Mouse (Mus musculus) embryonic facial prominence, embryonic 11.5 days (tissue): Measurements from ENCODE around the gene Wdfy4. TPM values are rescaled to one million over a fixed set of nuclear protein-coding genes. Genes with fewer than 3 reads are reported as not detected.

Experiments used
- ATAC-seq: fragments of 200-750 bp; cut with Nextera tagmentation; replicated peaks from 2 replicates; pipeline ENCODE4 v1.8.0; 2017; ENCODE audit warnings: low read depth; ENCODE audit not compliant: insufficient number of reproducible peaks, low FRiP score, low TSS enrichment
- DNase-seq: peaks from one replicate; pipeline ENCODE4 v3.0.0-alpha.2; 2015; ENCODE audit warnings: low spot score
- H3K27ac ChIP-seq: fragments of 300-500 bp; sonication (generic); replicated peaks from 2 replicates; pipeline ENCODE4 v1.5.1; 2014; ENCODE audit warnings: mild to moderate bottlenecking, low read depth, low read length, control low read depth
- H3K27me3 ChIP-seq: fragments of 300-500 bp; sonication (generic); 2 replicates; pipeline ENCODE4 v1.6.1; 2014; ENCODE audit warnings: mild to moderate bottlenecking, low read length, moderate library complexity, mixed read lengths; ENCODE audit not compliant: control insufficient read depth, insufficient read depth
- H3K36me3 ChIP-seq: fragments of 300-500 bp; sonication (generic); replicated peaks from 2 replicates; pipeline ENCODE4 v1.6.1; 2014; ENCODE audit warnings: low read depth, mild to moderate bottlenecking, low read length, moderate library complexity, mixed read lengths; ENCODE audit not compliant: control insufficient read depth, insufficient read depth
- H3K4me1 ChIP-seq: fragments of 300-500 bp; sonication (generic); 2 replicates; pipeline ENCODE4 v1.6.1; 2014; ENCODE audit warnings: low read length, mixed read lengths; ENCODE audit not compliant: control insufficient read depth, insufficient read depth
- H3K4me2 ChIP-seq: fragments of 300-500 bp; sonication (generic); 2 replicates; pipeline ENCODE4 v1.6.1; 2014; ENCODE audit warnings: low read depth, mild to moderate bottlenecking, control low read depth, low read length, moderate library complexity
- H3K4me3 ChIP-seq: fragments of 300-500 bp; sonication (generic); 2 replicates; pipeline ENCODE4 v1.5.1; 2014; ENCODE audit warnings: low read depth, low read length, control low read depth
- H3K9ac ChIP-seq: fragments of 300-500 bp; sonication (generic); replicated peaks from 2 replicates; pipeline ENCODE4 v1.6.1; 2014; ENCODE audit warnings: mild to moderate bottlenecking, control low read depth, low read length
- H3K9me3 ChIP-seq: fragments of 300-500 bp; sonication (generic); replicated peaks from 2 replicates; pipeline ENCODE4 v1.6.1; 2016; ENCODE audit warnings: mild to moderate bottlenecking, low read length, inconsistent platforms, mixed read lengths; ENCODE audit not compliant: control insufficient read depth
- WGBS: fragments of 180-500 bp; shearing (Covaris S2); extraction: QIAGEN DNeasy Blood & Tissue Kit; methylation state at CpG from one replicate; pipeline ENCODE4 v1.1.7; 2014; 5-methylcytosine and 5-hydroxymethylcytosine counted together
- polyA plus RNA-seq: library from polyadenylated mRNA; unstranded; fragments of >200 nt; fragmentation: Nextera tagmentation; extraction: Ambion mirVana; gene quantifications from 2 replicates; pipeline ENCODE4 v1.2.1, GENCODE M21; 2014

Wdfy4 gene
- polyA plus RNA-seq, 1 experiment from 2014 or later, result 0.08 TPM

GRCm38 (mm10) chr14:33072351-33072750 is 113.0 kb downstream of the Wdfy4 start:
- no peak overlapping the region for H3K27ac ChIP-seq
- no peak for ATAC-seq
- 84% methylated on average over 7 of the region's 7 CpGs for WGBS

GRCm38 (mm10) chr14:33067676-33068075 is 117.6 kb downstream of the Wdfy4 start:
- ATAC-seq (no peak), DNase-seq (no peak)
- WGBS, result 84% methylated on average over 9 of the region's 9 CpGs
- Histone ChIP-seq H3K4me2 (no peak overlapping the region), H3K36me3 (no peaks in the 10 kb centered on the region), H3K4me3 (no peak overlapping the region), H3K9me3 (no peaks in the 10 kb centered on the region), H3K27ac (no peak overlapping the region), H3K4me1 (no peaks in the 10 kb centered on the region), H3K27me3 (no peaks in the 10 kb centered on the region), H3K9ac (no peak overlapping the region)

More at GRCm38 (mm10) chr14:33072351-33072750, 113.0 kb downstream of the Wdfy4 start:
- H3K4me1 ChIP-seq, result no peaks in the 10 kb centered on the region
- H3K9me3 ChIP-seq, result no peaks in the 10 kb centered on the region
- H3K9ac ChIP-seq, result no peak overlapping the region
- no peak overlapping the region for H3K4me2 ChIP-seq
- H3K36me3 ChIP-seq, result no peaks in the 10 kb centered on the region
- no peaks in the 10 kb centered on the region for H3K27me3 ChIP-seq
- H3K4me3 ChIP-seq, result no peak overlapping the region
- DNase-seq, result no peak

DNA sequence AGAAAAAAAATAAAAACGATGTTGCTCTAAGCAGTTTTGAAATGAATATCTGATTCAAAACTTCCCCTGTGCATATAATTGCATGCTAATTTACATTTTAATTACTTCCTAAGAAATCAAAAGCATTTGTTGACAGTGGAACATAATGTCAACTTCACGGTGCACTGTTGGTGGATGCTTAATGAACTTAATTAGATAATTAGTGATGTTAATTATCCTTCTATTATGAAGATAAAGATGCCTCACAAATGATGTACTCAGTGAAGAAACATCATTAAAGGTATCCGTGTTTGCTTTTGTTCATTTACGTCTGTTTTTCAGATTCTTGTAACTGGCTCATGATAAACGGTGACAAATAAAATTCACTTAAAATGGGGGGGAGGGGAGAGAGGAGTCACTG is 122.3 kb downstream of the Wdfy4 start:
- no peak for ATAC-seq
- Histone ChIP-seq H3K9me3 (no peaks in the 10 kb centered on the region), H3K4me3 (no peak overlapping the region), H3K27me3 (no peaks in the 10 kb centered on the region), H3K36me3 (no peaks in the 10 kb centered on the region), H3K27ac (no peak overlapping the region), H3K4me2 (no peak overlapping the region), H3K9ac (no peak overlapping the region), H3K4me1 (no peaks in the 10 kb centered on the region)
- no peak for DNase-seq
- 64% methylated on average over 5 of the region's 5 CpGs for WGBS

DNA sequence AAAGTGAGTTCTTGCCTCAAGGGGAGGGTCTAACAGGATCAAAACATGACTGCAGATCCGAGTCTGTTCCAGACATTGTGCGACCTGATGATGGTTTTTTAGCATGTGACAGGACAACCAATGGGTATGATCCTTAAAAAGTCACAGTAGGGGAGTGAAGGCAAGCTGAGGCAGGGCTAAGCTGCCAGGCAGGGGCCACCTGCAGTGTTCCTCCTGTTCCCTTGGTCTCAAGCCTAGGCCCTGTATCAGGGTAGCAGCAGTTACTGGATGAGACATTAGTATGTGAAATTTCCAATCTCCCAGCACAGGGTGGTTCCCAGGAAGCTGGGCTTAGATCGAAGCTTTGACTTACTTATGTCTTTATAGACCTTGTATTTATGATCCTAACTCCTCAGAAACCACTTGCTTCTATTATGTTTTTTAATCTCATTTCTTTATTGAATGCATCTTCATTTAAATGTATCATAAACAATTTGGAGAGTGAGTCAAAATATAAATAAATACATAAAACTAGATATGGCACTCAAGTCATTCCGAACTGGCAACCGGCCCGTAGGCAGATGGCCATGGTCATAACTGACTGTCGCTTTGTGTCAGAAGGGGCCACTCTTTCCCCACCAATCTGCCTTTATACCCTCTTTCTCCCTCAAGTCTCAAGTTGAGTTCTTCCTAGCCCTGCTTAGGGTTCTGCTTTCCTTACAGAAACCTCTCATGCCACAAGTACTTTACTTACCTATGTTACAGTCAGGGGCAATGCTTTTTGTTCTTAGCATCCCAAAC is 126.2 kb downstream of the Wdfy4 start:
- no peaks in the 10 kb centered on the region for H3K27me3 ChIP-seq
- H3K4me1 ChIP-seq, result no peaks in the 10 kb centered on the region
- H3K36me3 ChIP-seq, result no peaks in the 10 kb centered on the region
- no peak overlapping the region for H3K9ac ChIP-seq
- no peak overlapping the region for H3K4me3 ChIP-seq
- no peaks in the 10 kb centered on the region for H3K9me3 ChIP-seq
- no peak overlapping the region for H3K27ac ChIP-seq
- DNase-seq, result no peak
- WGBS, result 91% methylated on average over 7 of the region's 7 CpGs
- no peak for ATAC-seq
- H3K4me2 ChIP-seq, result no peak overlapping the region

DNA sequence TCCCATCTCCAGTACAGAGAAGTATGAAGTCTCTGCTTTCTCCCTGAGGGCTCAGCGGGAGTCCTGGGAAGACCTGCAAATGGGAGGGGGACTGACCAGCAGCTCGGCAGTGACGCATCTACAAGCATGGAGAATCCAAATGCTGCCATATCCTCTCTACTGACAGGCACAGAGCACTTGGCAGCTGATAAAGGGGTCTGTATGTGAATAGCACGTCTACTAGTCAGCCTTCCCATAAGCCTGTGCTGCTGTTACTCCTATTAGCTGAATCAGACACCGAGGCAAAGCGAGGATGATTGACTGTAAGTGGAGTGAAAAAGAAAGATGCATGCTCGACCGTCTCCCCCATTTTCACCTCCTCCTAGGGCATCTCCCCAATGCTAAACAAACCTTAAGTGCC is 131.9 kb downstream of the Wdfy4 start:
- WGBS, result 60% methylated on average over 8 of the region's 8 CpGs
- no peaks in the 10 kb centered on the region for H3K9me3 ChIP-seq
- H3K27ac ChIP-seq, result no peak overlapping the region
- ATAC-seq, result no peak
- no peak overlapping the region for H3K4me2 ChIP-seq
- no peaks in the 10 kb centered on the region for H3K27me3 ChIP-seq
- no peak for DNase-seq
- H3K36me3 ChIP-seq, result no peaks in the 10 kb centered on the region
- H3K4me1 ChIP-seq, result no peaks in the 10 kb centered on the region
- no peak overlapping the region for H3K4me3 ChIP-seq
- H3K9ac ChIP-seq, result no peak overlapping the region

DNA sequence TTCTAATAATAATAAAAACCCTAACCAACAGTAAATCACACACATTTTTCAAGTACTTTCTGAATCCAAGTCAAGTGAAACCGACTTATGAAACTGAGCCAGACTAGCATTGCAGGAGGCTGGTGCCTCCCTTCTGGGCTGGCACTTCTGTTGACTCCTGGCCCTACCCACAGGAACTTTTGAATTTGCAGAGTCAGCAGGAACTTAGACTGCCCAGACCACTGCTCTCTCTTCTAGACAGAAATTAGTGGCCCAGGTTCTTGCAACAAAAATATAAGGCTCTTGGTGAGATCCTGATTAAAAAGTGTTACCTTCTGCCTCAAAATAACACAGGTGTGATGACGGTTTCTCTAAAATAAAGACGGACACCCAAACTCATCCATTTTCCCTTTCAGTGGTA is 140.1 kb downstream of the Wdfy4 start:
- WGBS, result 84% methylated on average over 3 of the region's 3 CpGs
- ATAC-seq (no peak), DNase-seq (no peak)
- Histone ChIP-seq H3K4me2 (no peak overlapping the region), H3K27ac (no peak overlapping the region), H3K36me3 (no peaks in the 10 kb centered on the region), H3K27me3 (no peaks in the 10 kb centered on the region), H3K4me3 (no peak overlapping the region), H3K9me3 (no peaks in the 10 kb centered on the region), H3K4me1 (no peaks in the 10 kb centered on the region), H3K9ac (no peak overlapping the region)

DNA sequence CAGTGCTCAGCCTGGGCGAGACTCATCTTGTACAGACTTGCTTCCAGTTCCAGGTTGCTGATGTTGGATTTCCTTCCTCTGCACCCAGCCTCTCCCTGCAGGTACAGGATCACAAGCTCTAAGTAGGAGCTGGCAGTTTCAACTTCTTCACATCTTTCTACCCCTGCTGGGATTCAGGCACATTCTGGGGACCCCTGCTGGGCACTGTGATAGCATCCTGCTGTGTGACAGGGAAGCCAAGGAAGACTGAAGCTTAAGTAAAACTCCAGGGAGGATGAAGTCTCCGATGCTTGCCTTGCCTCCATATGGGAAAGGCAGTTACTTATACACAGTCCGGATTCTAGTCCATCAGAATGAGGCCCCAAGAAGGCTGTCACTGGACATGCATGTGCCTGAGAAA is 148.5 kb downstream of the Wdfy4 start:
- no peaks in the 10 kb centered on the region for H3K9me3 ChIP-seq
- no peaks in the 10 kb centered on the region for H3K4me1 ChIP-seq
- no peak overlapping the region for H3K4me3 ChIP-seq
- no peak for ATAC-seq
- DNase-seq, result peak; percentile 14
- no peak overlapping the region for H3K4me2 ChIP-seq
- no peak overlapping the region for H3K27ac ChIP-seq
- WGBS, result 37% methylated on average over 3 of the region's 3 CpGs
- no peaks in the 10 kb centered on the region for H3K36me3 ChIP-seq
- H3K9ac ChIP-seq, result no peak overlapping the region
- H3K27me3 ChIP-seq, result no peaks in the 10 kb centered on the region

GRCm38 (mm10) chr14:33035386-33035785 is 149.9 kb downstream of the Wdfy4 start:
- Histone ChIP-seq H3K27ac (no peak overlapping the region), H3K4me1 (no peaks in the 10 kb centered on the region), H3K9me3 (no peaks in the 10 kb centered on the region), H3K27me3 (no peaks in the 10 kb centered on the region), H3K4me2 (no peak overlapping the region), H3K4me3 (no peak overlapping the region), H3K36me3 (no peaks in the 10 kb centered on the region), H3K9ac (no peak overlapping the region)
- ATAC-seq (no peak), DNase-seq (no peak)
- WGBS, result 47% methylated on average over 5 of the region's 5 CpGs
